Mouse (Mus musculus) bone marrow macrophage, adult 2 months (primary cell): ENCODE results near the gene Yipf6.

ENCODE experiments used
- CTCF ChIP-seq: IDR thresholded peaks from 2 replicates; pipeline ENCODE4 v1.5.1; 2012; ENCODE audit warnings: low read depth, mild to moderate bottlenecking, low read length, moderate library complexity
- POLR2A ChIP-seq: IDR thresholded peaks from 2 replicates; pipeline ENCODE4 v1.6.1; 2012; ENCODE audit warnings: mild to moderate bottlenecking, low read depth, low read length, borderline replicate concordance

- TF ChIP-seq CTCF: no peak
- TF ChIP-seq POLR2A: no peak
Measured at GRCm38 (mm10) chrX:98904226-98904625, 31.9 kb upstream of the Yipf6 start.
